Mouse (Mus musculus) C2C12 (cell line): Measurements from ENCODE around the gene 1700021F05Rik.

Source experiments
- CEBPB ChIP-seq: IDR thresholded peaks from one replicate; pipeline ENCODE4 v1.6.1; 2011; ENCODE audit warnings: low read depth, mild to moderate bottlenecking, control low read depth, moderate library complexity
- CTCF ChIP-seq: IDR thresholded peaks from one replicate; pipeline ENCODE4 v1.5.1; 2011; ENCODE audit not compliant: control insufficient read depth, insufficient read depth, insufficient read length
- FOSL1 ChIP-seq: IDR thresholded peaks from one replicate; pipeline ENCODE4 v1.8.0; 2011; ENCODE audit warnings: mild to moderate bottlenecking, low read length; ENCODE audit not compliant: poor library complexity, insufficient read depth, severe bottlenecking
- MAX ChIP-seq: IDR thresholded peaks from one replicate; pipeline ENCODE4 v1.6.1; 2011; ENCODE audit warnings: mild to moderate bottlenecking, control low read depth
- MYOD1 ChIP-seq: IDR thresholded peaks from one replicate; pipeline ENCODE4 v1.6.1; 2011; ENCODE audit warnings: low read depth; ENCODE audit not compliant: control insufficient read depth, insufficient read length
- MYOG ChIP-seq: IDR thresholded peaks from one replicate; pipeline ENCODE4 v1.6.1; 2011; ENCODE audit not compliant: control insufficient read depth, insufficient read length; ENCODE audit errors: extremely low read depth
- USF1 ChIP-seq: IDR thresholded peaks from one replicate; pipeline ENCODE4 v1.6.1; 2011; ENCODE audit warnings: low read depth, mild to moderate bottlenecking, control low read depth, moderate library complexity

DNA sequence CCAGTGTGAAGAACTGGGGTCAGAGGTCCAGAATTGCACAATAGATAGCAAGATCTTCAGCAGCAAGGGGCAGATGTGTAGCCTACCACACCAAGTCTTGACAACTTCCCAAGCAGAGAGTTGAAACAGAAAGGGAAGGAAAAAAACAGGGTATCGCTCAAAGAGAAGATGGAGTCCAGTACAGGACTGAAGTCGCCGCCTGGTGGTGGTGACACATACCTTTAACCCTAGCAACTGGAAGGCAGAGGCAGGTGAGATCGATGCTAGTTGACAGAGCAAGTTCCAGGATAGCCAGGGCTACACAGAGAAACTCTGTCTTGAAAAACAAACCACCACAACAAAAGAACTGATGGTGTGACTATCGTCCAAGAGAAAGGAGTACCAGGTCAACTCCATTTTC, 8.6 kb upstream of the 1700021F05Rik start:
- TF ChIP-seq CTCF (no peak), MAX (no peak), CEBPB (no peak), MYOG (no peak), USF1 (no peak), MYOD1 (no peak), FOSL1 (no peak)
